Mouse (Mus musculus) kidney, postnatal 0 days (tissue): ENCODE measurements around the gene Ubxn11. TPM values are rescaled to one million over a fixed set of nuclear protein-coding genes. Genes with fewer than 3 reads are reported as not detected.

ENCODE experiments used
- ATAC-seq: fragments of 200-750 bp; cut with Nextera tagmentation; replicated peaks from 2 replicates; pipeline ENCODE4 v1.8.0; 2017; ENCODE audit warnings: low read depth, moderate number of reproducible peaks, moderate TSS enrichment, moderate library complexity; ENCODE audit not compliant: low FRiP score
- DNase-seq: peaks from one replicate; pipeline ENCODE4 v3.0.0-alpha.2; 2016; ENCODE audit warnings: low spot score
- H3K27ac ChIP-seq: fragments of 300-500 bp; sonication (generic); 2 replicates; pipeline ENCODE4 v1.5.1; 2014; ENCODE audit warnings: mild to moderate bottlenecking
- H3K27me3 ChIP-seq: fragments of 300-500 bp; sonication (generic); 2 replicates; pipeline ENCODE4 v1.6.1; 2014; ENCODE audit warnings: low read length, mixed read lengths; ENCODE audit not compliant: insufficient read depth
- H3K36me3 ChIP-seq: fragments of 300-500 bp; sonication (generic); 2 replicates; pipeline ENCODE4 v1.6.1; 2014; ENCODE audit warnings: low read length, mixed read lengths; ENCODE audit not compliant: insufficient read depth
- H3K4me1 ChIP-seq: fragments of 300-500 bp; sonication (generic); replicated peaks from 2 replicates; pipeline ENCODE4 v1.6.1; 2014; ENCODE audit warnings: antibody characterized with exemption, low read length, mixed read lengths; ENCODE audit not compliant: insufficient read depth
- H3K4me2 ChIP-seq: fragments of 300-500 bp; sonication (generic); 2 replicates; pipeline ENCODE4 v1.6.1; 2014; ENCODE audit warnings: mild to moderate bottlenecking, low read length, moderate library complexity, mixed read lengths
- H3K4me3 ChIP-seq: fragments of 300-500 bp; sonication (generic); replicated peaks from 2 replicates; pipeline ENCODE4 v1.5.1; 2014; ENCODE audit warnings: low read depth, low read length
- H3K9ac ChIP-seq: fragments of 300-500 bp; sonication (generic); 2 replicates; pipeline ENCODE4 v1.6.1; 2014; ENCODE audit warnings: low read depth, low read length
- H3K9me3 ChIP-seq: fragments of 300-500 bp; sonication (generic); replicated peaks from 2 replicates; pipeline ENCODE4 v1.6.1; 2016; ENCODE audit warnings: low read length, inconsistent platforms, mixed read lengths
- CTCF ChIP-seq: IDR thresholded peaks from 2 replicates; pipeline ENCODE4 v1.5.1; 2016; ENCODE audit warnings: antibody characterized with exemption, low read depth, mild to moderate bottlenecking, moderate library complexity
- WGBS: fragments of 180-500 bp; shearing (Covaris S2); extraction: QIAGEN DNeasy Blood & Tissue Kit; methylation state at CpG from one replicate; pipeline ENCODE4 v1.1.7; 2014; 5-methylcytosine and 5-hydroxymethylcytosine counted together
- polyA plus RNA-seq: library from polyadenylated mRNA; unstranded; fragments of >200 nt; fragmentation: Nextera tagmentation; extraction: Ambion mirVana; gene quantifications from 2 replicates; pipeline ENCODE4 v1.2.1, GENCODE M21; 2015

The Ubxn11 gene
- polyA plus RNA-seq, result 7.6 and 7.8 TPM in 2 replicates

DNA sequence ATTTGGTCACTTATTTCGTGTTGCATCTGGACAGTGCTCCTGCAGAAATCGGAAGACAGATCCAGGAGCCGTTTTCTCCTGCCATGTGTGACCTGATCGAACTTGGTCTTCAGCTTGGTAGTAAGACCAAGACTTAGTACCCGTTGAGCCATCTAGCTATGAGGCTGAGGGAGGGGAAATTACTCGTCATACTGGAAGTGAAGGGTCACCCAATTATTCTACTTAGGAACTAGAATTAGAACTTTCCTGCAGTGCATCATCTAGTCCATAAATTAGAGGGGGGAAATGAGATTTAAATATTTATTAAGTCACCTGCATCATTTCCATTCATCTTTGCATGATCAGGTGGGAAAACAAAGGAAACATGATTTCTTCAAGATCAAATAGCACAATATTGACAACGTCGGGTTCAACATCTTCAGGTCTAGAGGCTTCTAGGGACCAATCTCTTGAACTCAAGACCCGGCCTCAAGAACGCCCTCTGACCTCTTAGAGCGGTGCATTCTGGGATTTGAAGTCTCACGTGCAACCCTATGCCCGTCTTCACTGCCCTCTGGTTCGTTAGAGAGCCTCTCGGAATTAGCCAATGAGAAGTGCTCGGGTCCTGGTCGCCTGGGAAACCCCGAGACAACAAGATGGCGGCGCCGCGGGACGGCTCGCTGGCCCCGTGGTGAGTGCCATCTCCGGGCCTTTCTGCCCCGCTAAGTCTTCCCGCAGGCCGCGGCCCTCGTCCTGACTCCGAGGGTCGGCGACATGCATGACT is at the start of gene Ubxn11:
TSS of gene Ubxn11 (plus strand) at position 592 of the 763 bp plus-strand sequence.
- Histone ChIP-seq H3K27ac (no peak within 1 kb of the TSS), H3K36me3 (no peaks in the 10 kb centered on the region), H3K9ac (peak within 1 kb of the TSS; percentile 47), H3K4me2 (peak within 1 kb of the TSS; percentile 76), H3K9me3 (no peaks in the 10 kb centered on the region), H3K4me1 (no peaks in the 10 kb centered on the region), H3K4me3 (peak within 1 kb of the TSS; percentile 68), H3K27me3 (no peaks in the 10 kb centered on the region)
- ATAC-seq (peak; percentile 93), DNase-seq (peak; percentile 94)
- TF ChIP-seq CTCF, result no peak
- 17% methylated on average over 34 of the region's 34 CpGs for WGBS

DNA sequence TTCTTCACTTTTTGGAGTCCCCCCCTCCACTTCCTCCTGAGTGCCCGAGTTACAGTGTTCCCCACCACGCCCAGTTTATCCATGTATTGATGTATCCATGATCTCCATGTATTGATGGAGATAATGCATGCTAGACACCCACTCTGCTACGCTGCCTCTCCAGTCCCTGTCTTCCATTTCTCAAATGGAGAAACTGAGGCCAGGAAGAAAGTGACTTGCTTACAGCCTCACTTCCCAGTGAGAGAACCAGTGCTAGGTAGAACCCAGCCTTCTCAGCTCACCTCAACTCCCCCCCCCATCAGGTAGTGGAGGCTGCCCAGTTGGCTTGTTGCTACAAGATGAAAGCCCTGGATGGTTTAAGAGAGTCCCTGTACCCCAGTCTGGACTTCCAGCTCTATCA is 48.8 kb upstream of the Ubxn11 start, which contains the start of gene Zfp683:
TSS of gene Zfp683 (plus strand) at position 301 of the 400 bp plus-strand sequence.
- Histone ChIP-seq H3K27me3 (no peaks in the 10 kb centered on the region), H3K36me3 (no peaks in the 10 kb centered on the region), H3K4me1 (0 out of 2 replicates have a peak, but pooled peaks cover 5% of the 10 kb centered on the region), H3K9me3 (no peaks in the 10 kb centered on the region), H3K27ac (no peak within 1 kb of the TSS), H3K9ac (no peak within 1 kb of the TSS), H3K4me3 (no peak within 1 kb of the TSS), H3K4me2 (no peak within 1 kb of the TSS)
- 98% methylated on average over 3 of the region's 3 CpGs for WGBS
- ATAC-seq, result no peak
- DNase-seq, result no peak
- no peak for TF ChIP-seq CTCF

DNA sequence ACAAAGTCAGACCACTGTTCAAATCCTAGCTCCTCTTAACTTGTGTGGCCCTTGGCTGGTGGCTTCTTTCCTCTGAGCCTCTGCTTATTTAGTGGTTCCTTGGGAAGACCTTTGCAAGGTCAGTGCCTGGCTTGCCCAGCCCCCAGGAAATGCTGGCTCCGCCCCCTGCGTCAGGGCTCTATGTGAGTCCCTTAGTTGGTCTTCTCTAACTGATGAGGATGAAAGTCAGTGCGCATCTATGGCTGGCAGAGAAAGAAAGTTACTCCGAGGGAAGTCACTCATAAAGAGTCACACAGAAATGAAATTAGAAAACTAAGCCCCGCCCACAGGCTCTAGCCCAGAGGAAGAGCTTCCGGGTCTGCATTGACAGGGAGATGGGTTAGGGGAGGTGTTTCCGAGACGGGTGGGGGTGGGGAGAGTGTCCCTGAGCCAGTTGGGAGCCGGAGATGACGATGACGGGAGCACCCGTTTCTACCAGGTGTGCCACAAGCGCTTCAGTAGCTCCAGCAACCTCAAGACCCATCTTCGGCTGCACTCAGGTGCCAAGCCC is 44.1 kb upstream of the Ubxn11 start:
- H3K9ac ChIP-seq, result no peak overlapping the region
- H3K4me1 ChIP-seq, result 0 out of 2 replicates have a peak, but pooled peaks cover 5% of the 10 kb centered on the region
- H3K27me3 ChIP-seq, result no peaks in the 10 kb centered on the region
- ATAC-seq (no peak), DNase-seq (no peak)
- H3K36me3 ChIP-seq, result no peaks in the 10 kb centered on the region
- H3K27ac ChIP-seq, result no peak overlapping the region
- no peaks in the 10 kb centered on the region for H3K9me3 ChIP-seq
- no peak overlapping the region for H3K4me3 ChIP-seq
- no peak for TF ChIP-seq CTCF
- H3K4me2 ChIP-seq, result no peak overlapping the region; the same call in 1 of the 2 replicates
- 36% methylated on average over 14 of the region's 14 CpGs for WGBS

DNA sequence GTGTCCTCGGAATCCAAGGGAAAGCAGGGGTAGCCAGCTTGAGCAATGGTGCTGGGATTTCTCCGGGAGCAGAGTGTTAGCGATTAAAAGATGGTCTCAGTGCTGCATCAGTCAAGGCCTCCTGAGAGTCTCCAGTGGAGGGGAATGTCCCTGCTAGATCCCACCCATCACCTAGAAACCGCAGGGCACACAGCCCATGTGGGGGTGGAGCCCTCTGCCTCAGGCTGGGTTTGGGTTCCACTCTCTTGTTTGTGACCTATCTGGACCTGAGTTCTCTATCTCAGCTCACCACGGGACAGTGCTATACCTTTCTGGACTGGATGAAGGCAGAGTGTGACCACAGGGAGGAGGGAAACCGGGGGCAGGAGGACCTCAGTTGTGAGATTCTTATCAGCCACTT is 43.5 kb upstream of the Ubxn11 start:
- no peak overlapping the region for H3K9ac ChIP-seq
- H3K27ac ChIP-seq, result no peak overlapping the region
- 75% methylated on average over 6 of the region's 6 CpGs for WGBS
- no peaks in the 10 kb centered on the region for H3K9me3 ChIP-seq
- H3K4me3 ChIP-seq, result no peak overlapping the region
- H3K4me1 ChIP-seq, result 0 out of 2 replicates have a peak, but pooled peaks cover 5% of the 10 kb centered on the region
- DNase-seq (no peak), ATAC-seq (no peak)
- no peaks in the 10 kb centered on the region for H3K27me3 ChIP-seq
- H3K36me3 ChIP-seq, result no peaks in the 10 kb centered on the region
- TF ChIP-seq CTCF, result no peak
- no peak overlapping the region for H3K4me2 ChIP-seq

DNA sequence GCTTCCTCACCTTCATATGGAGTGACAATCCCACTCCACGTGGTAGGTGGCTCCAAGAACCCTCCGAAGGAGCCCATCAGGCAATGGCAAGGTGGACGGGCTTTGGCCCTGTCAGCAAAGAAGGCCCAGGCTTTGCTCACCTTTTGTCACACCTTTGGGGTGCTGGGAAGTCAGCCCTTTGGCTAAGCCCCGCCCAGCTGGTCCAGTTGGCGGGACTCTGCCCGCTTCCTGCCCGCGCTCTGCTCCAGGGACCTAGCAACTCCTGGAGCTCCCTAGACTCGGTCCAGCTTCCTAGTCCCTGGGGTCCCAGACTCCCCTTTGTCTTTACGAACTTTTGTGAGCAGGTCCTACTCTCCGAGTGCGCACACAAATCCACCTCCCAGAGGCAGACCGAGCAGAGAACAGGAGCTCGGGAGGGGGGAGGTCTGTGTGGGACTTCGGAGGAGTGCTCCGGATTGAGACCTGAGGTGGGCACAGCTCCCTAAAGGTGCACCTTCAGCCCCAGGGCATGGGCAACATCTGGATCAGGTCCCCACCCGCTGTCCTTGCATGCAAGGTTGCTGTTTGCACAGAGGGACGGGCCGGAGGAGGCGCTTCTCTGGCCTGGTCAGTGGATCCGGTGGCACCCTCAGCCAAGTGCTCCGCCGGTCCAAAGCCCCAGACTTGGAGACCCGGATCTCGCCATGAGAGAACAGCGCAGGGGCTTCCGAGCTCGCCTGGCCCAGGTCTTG is 42.1 kb upstream of the Ubxn11 start, which contains the start of gene Crybg2:
TSS of gene Crybg2 (plus strand) at position 681 of the 731 bp plus-strand sequence.
- Histone ChIP-seq H3K9me3 (no peaks in the 10 kb centered on the region), H3K27me3 (no peaks in the 10 kb centered on the region), H3K9ac (no peak within 1 kb of the TSS), H3K4me3 (no peak within 1 kb of the TSS), H3K27ac (no peak within 1 kb of the TSS), H3K36me3 (no peaks in the 10 kb centered on the region), H3K4me2 (no peak within 1 kb of the TSS), H3K4me1 (0 out of 2 replicates have a peak, but pooled peaks cover 5% of the 10 kb centered on the region)
- ATAC-seq (no peak), DNase-seq (no peak)
- 61% methylated on average over 28 of the region's 28 CpGs for WGBS
- TF ChIP-seq CTCF, result no peak

DNA sequence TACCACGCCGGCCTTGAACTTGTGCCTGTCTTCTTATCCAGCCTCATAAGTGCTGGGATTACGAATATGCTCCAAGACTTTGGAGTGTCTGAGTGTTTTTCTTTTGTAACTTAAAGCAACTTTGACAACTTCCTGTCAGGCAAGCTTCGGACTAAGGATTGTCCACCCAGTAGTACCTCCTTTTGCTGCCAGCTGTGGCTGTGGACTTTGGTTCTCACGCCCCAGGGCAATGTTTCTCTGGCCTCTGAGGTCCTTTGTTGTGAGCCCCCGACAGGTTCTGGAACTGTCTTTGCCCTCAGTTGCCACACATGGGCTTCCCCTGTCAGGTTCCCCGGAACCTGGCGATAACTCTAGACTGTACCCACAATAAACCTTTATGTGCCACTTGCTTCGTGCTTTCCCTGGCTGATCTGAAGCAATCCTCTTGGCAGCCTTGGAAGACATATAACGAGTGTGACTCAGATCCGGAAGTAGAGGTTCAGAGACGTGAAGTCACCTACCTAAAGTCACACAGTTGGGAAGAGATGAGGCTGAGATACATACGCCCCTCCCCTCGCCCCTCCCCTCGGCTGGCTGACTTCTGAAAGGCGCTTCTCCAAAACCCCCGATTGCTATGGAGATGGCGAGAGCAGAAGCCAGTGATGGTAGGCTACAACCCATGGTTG is 41.1 kb upstream of the Ubxn11 start:
- WGBS, result 62% methylated on average over 18 of the region's 18 CpGs
- ATAC-seq (no peak), DNase-seq (no peak)
- H3K4me1 ChIP-seq, result 0 out of 2 replicates have a peak, but pooled peaks cover 5% of the 10 kb centered on the region
- no peak for TF ChIP-seq CTCF
- no peaks in the 10 kb centered on the region for H3K27me3 ChIP-seq
- H3K9me3 ChIP-seq, result no peaks in the 10 kb centered on the region
- H3K9ac ChIP-seq, result no peak overlapping the region
- H3K27ac ChIP-seq, result no peak overlapping the region
- no peak overlapping the region for H3K4me2 ChIP-seq
- no peaks in the 10 kb centered on the region for H3K36me3 ChIP-seq
- no peak overlapping the region for H3K4me3 ChIP-seq
